Mouse (Mus musculus): ENCODE measurements around the gene Chd6. TPM values are rescaled to one million over a fixed set of nuclear protein-coding genes. Genes with fewer than 3 reads are reported as not detected.

Gene Chd6
- total RNA-seq, 2 experiments from 2014 or later: 56.7 to 57.9 TPM

DNA sequence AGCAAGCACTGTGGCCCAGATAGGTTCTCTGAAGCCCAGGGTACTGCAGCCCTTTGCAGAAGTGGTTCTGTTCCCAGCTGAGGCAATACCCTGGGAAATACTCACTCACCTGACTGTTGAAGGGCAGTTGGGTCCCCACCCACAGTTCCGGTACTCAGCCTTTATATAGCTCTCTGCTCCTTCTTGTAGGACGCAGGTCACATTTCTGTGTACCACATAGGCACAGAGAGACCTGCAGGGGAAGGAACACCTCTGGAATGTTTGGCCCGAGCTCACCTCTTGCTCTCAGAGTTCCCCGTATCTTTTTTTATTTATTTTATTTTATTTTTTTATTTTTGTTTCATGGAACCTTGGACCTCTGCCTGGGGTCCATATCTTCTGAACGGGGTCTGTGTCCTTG, 198.2 kb downstream of the Chd6 start:
- no peak for DNase-seq (ENCODE audit: low spot score in 2 of 2)
- H3K4me3 ChIP-seq: no peak overlapping the region
- no peak overlapping the region for H3K27ac ChIP-seq
- no peak for TF ChIP-seq CTCF (conservative IDR thresholded peaks at IDR 0.05)

DNA sequence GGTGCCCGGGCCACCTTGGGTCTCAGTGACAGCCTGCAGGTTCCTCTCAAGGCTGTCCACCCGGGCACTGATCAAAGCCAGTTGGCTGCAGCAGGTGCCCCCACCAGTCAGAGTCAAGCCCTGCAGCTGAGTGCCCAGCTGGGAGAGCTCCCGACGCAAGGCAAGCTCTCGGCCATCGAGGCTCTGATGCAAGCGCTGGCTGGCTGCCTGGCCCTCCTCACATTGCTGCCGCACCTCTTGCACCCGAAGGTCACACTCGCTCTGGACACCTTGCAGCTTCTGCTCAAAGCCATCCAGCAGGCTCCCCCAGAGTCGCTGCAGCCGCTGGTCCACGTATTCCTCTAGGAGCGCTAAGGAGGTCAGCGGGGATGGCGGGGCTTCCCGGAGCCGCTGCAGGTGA, 200.3 kb downstream of the Chd6 start:
- TF ChIP-seq CTCF (conservative IDR thresholded peaks at IDR 0.05): no peak
- DNase-seq (ENCODE audit: low spot score in 2 of 2): no peak
- no peak overlapping the region for H3K27ac ChIP-seq
- H3K4me3 ChIP-seq: no peak overlapping the region

DNA sequence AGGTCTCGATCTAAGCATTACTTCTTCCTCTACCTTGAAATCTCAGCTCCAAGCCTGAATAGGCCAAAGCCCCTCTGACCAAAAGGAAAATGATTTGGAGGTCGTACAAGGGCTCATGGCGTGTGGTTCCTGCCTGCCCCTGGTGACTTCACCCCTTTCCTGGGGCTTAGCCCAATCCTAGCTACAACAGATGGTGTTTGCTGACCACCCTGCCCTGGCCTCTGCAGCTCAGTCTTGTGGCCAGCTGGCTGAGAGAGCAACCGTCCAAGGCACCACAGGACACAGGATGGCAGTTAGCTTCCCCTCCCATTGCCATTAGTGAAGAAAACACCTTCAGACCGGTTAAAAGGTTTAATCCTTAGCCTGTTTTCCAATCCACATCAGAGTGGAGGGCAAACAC, 202.8 kb downstream of the Chd6 start:
- TF ChIP-seq CTCF (conservative IDR thresholded peaks at IDR 0.05): no peak
- H3K27ac ChIP-seq: no peak overlapping the region
- DNase-seq (ENCODE audit: low spot score in 2 of 2): no peak
- no peak overlapping the region for H3K4me3 ChIP-seq

DNA sequence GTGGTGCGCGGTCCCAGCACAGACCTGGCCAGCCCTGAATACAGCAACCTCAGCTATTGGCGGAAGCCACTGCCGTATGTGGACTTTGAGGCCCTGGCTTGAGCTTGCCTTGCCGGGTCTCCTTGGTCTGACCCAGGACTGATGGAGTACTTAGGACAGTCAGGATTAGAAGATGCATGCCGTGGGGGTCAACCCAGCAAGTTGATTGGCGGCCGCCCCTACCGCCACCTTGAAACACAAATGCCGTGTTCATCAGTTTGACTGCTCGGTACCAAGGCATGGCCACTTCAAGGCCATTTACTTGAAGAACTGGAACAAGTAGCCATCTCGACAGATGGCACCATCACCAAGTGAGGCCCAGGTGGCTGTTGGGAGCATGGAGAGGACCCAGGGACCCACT, 203.6 kb downstream of the Chd6 start:
- DNase-seq (ENCODE audit: low spot score in 2 of 2): no peak
- Histone ChIP-seq H3K27ac (no peak overlapping the region), H3K4me3 (no peak overlapping the region)
- TF ChIP-seq CTCF (conservative IDR thresholded peaks at IDR 0.05): no peak

DNA sequence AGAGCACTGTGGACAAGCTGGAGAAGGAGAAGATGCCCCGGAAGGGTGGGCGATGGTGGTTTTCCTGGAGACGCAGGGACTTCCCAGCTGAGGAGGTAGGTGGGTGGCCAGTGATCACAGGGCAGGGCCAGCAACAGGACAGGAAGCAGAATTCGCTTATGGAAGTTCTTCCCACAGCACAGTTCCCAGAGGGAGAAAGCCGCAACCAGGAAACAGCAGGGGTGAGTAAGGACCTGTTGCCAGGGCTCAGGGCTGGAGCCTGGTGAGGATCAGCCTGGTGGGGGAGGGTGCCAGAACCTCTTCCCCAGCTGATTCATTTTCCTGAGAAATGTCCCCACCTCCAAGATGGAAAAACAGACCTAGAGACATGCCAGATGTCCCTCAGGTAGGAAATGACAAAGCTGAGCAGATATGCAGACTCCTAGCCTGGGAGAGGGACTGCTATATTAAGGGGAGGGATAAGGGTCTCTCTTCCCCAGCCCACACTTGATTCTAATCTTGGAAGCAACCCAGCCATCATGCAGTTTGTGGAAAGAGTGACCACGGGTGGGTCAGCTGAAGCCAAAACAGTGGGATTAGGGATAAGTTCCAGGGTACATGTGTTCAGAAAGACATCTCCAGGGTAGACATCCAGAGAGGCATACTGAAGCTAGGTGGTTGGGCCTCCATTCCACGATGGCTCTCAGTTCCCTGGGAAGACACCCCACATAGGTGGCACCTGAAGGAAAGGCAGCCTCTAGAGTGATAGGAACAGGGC, 207.0 kb downstream of the Chd6 start:
- no peak overlapping the region for H3K4me3 ChIP-seq
- TF ChIP-seq CTCF (conservative IDR thresholded peaks at IDR 0.05): no peak
- H3K27ac ChIP-seq: no peak overlapping the region
- no peak for DNase-seq (ENCODE audit: low spot score in 2 of 2)

Other genes starting within 250 kb of the Chd6 start
- gene Zhx3, start 236.1 kb downstream of the Chd6 start, total RNA-seq (2021): 100 to 1,000 TPM; 111 to 116 TPM
- gene Lpin3, start 228.4 kb downstream of the Chd6 start, total RNA-seq (2021): 1 to 10 TPM in 1 of 2 experiments, under 1 TPM in 1; 0.97 to 1.0 TPM
- gene Emilin3, start 196.7 kb downstream of the Chd6 start, total RNA-seq (2021): under 1 TPM; 0.28 to 0.29 TPM

All from layer of hippocampus, adult 2 months (tissue).